Mouse (Mus musculus): Measurements from ENCODE around the gene Tmem63a.

GRCm38 (mm10) chr1:180967261-180967660, 25.1 kb downstream of the Tmem63a start:
- TF ChIP-seq CTCF (IDR thresholded peaks at IDR 0.05; ENCODE audit: extremely low read depth, insufficient read depth, low read length): no peak
- TF ChIP-seq POLR2A (IDR thresholded peaks at IDR 0.05; ENCODE audit: extremely low read depth, insufficient read depth, low read length): no peak
